Mouse (Mus musculus) gastrocnemius, adult 2 months (tissue): ENCODE results near the gene Olfr317. TPM values are rescaled to one million over a fixed set of nuclear protein-coding genes. Genes with fewer than 3 reads are reported as not detected.

ENCODE experiments used
- DNase-seq: peaks from one replicate; pipeline ENCODE4 v3.0.0; 2022
- H3K27ac ChIP-seq: fragments of 200-600 bp; 2 replicates; pipeline ENCODE4 v1.8.1; 2022; ENCODE audit warnings: mild to moderate bottlenecking
- H3K4me3 ChIP-seq: fragments of 200-600 bp; 2 replicates; pipeline ENCODE4 v1.8.1; 2022; ENCODE audit warnings: mild to moderate bottlenecking, moderate library complexity
- CTCF ChIP-seq: fragments of 200-600 bp; IDR thresholded peaks from 2 replicates; pipeline ENCODE4 v1.8.1; 2022; ENCODE audit warnings: antibody characterized with exemption, mild to moderate bottlenecking, moderate library complexity
- intact Hi-C: fragments of 180-260 bp; cut with DNase I; formaldehyde crosslinking; loops from one replicate; pipeline ENCODE4 v1.15.1; 2025
- total RNA-seq, 2 experiments: library from RNA; stranded (reverse); gene quantifications; 2 replicates each; pipeline ENCODE4 v1.2.3; 2021

Olfr317 gene
- total RNA-seq, 2 experiments from 2014 or later: not detected

GRCm38 (mm10) chr11:58709086-58709485 lies 29.9 kb downstream of the Olfr317 start:
- Histone ChIP-seq H3K27ac (no peak overlapping the region), H3K4me3 (no peak overlapping the region)
- DNase-seq: no peak
- intact Hi-C loops: no loop called here
- no peak for TF ChIP-seq CTCF

- intact Hi-C loops: no loop called here
- Histone ChIP-seq H3K27ac (no peak within 1 kb of the TSS), H3K4me3 (no peak within 1 kb of the TSS)
- no peak for DNase-seq
- TF ChIP-seq CTCF: no peak
Measured at GRCm38 (mm10) chr11:58698862-58699261, 40.1 kb downstream of the Olfr317 start, which contains the start of gene Olfr319. Olfr319 (plus strand) TSS chr11:58699162.

Other genes with a start within 250 kb of the Olfr317 start
- not detected for gene Olfr332, start 246.7 kb downstream of the Olfr317 start, total RNA-seq
- not detected for gene Olfr331, start 236.6 kb downstream of the Olfr317 start, total RNA-seq
- not detected for gene Olfr330, start 204.4 kb downstream of the Olfr317 start, total RNA-seq
- not detected for gene Olfr329-ps, start 192.8 kb downstream of the Olfr317 start, total RNA-seq
- gene Olfr328, start 183.6 kb downstream of the Olfr317 start, total RNA-seq: not detected
- gene Olfr224, start 168.7 kb downstream of the Olfr317 start, total RNA-seq: not detected
- not detected for gene Olfr325, start 161.5 kb downstream of the Olfr317 start, total RNA-seq
- not detected for gene Olfr324, start 144.1 kb downstream of the Olfr317 start, total RNA-seq
- gene 2210407C18Rik, start 123.1 kb downstream of the Olfr317 start, total RNA-seq: under 1 TPM in 1 of 2 experiments, not detected in 1; 0.22 TPM
- not detected for gene Olfr323, start 108.7 kb downstream of the Olfr317 start, total RNA-seq
- not detected for gene Trim58, start 98.7 kb downstream of the Olfr317 start, total RNA-seq
- gene Olfr322, start 80.4 kb downstream of the Olfr317 start, total RNA-seq: not detected
- not detected for gene Olfr320, start 58.1 kb downstream of the Olfr317 start, total RNA-seq
- not detected for gene Olfr319, start 40.0 kb downstream of the Olfr317 start, total RNA-seq
- gene Olfr318, start 15.2 kb downstream of the Olfr317 start, total RNA-seq: not detected
- not detected for gene Olfr316, start 13.5 kb upstream of the Olfr317 start, total RNA-seq
- gene Olfr315, start 34.0 kb upstream of the Olfr317 start, total RNA-seq: not detected
- not detected for gene Olfr314, start 43.7 kb upstream of the Olfr317 start, total RNA-seq
- not detected for gene Fam183b, start 62.7 kb upstream of the Olfr317 start, total RNA-seq
- not detected for gene Olfr313, start 75.8 kb upstream of the Olfr317 start, total RNA-seq
- not detected for gene Olfr312, start 90.0 kb upstream of the Olfr317 start, total RNA-seq
- gene Olfr311, start 100.0 kb upstream of the Olfr317 start, total RNA-seq: not detected
- 1 to 10 TPM in 1 of 2 experiments, under 1 TPM in 1; 0.89 to 1.1 TPM for gene Gm12258, start 107.9 kb upstream of the Olfr317 start, total RNA-seq
- 1 to 10 TPM in 1 of 2 experiments, under 1 TPM in 1; 0.69 to 1.3 TPM for gene 2810021J22Rik, start 128.0 kb upstream of the Olfr317 start, total RNA-seq
- gene Zfp39, start 165.0 kb upstream of the Olfr317 start, total RNA-seq: 1 to 10 TPM; 3.1 to 3.3 TPM
- gene Btnl10, start 178.7 kb upstream of the Olfr317 start, total RNA-seq: not detected
- 100 to 1,000 TPM in 1 of 2 experiments, 10 to 100 TPM in 1; 95.2 to 101 TPM for gene Rnf187, start 199.7 kb upstream of the Olfr317 start, total RNA-seq
- not detected for gene Hist3h2ba, start 209.7 kb upstream of the Olfr317 start, total RNA-seq
- gene Hist3h2a, start 215.5 kb upstream of the Olfr317 start, total RNA-seq: 10 to 100 TPM; 10.5 to 11.3 TPM
- gene Trim17, start 215.5 kb upstream of the Olfr317 start, total RNA-seq: under 1 TPM; 0.08 to 0.33 TPM
- gene Trim11, start 238.9 kb upstream of the Olfr317 start, total RNA-seq: 1 to 10 TPM; 7.2 to 7.9 TPM